Mouse (Mus musculus) forebrain, embryonic 11.5 days (tissue): ENCODE data around the gene Ms4a4b. TPM values are rescaled to one million over a fixed set of nuclear protein-coding genes. Genes with fewer than 3 reads are reported as not detected.
"Not testable (repeated sequence)": the region's sequence is repeated elsewhere in the genome, so short reads cannot be mapped to it uniquely, and the experiment has no call there.

Experiments used
- ATAC-seq: fragments of 200-750 bp; cut with Nextera tagmentation; replicated peaks from 2 replicates; pipeline ENCODE4 v1.8.0; 2017; ENCODE audit warnings: moderate TSS enrichment; ENCODE audit not compliant: low FRiP score
- DNase-seq: peaks from one replicate; pipeline ENCODE4 v3.0.0-alpha.2; 2017; ENCODE audit warnings: low spot score
- H3K27ac ChIP-seq: fragments of 300-500 bp; sonication (generic); 2 replicates; pipeline ENCODE4 v1.5.1; 2014; ENCODE audit warnings: low read depth, low read length
- H3K27me3 ChIP-seq: fragments of 300-500 bp; sonication (generic); 2 replicates; pipeline ENCODE4 v1.6.1; 2014; ENCODE audit warnings: mild to moderate bottlenecking, low read length, mixed read lengths; ENCODE audit not compliant: control insufficient read depth, insufficient read depth
- H3K36me3 ChIP-seq: fragments of 300-500 bp; sonication (generic); 2 replicates; pipeline ENCODE4 v1.6.1; 2014; ENCODE audit warnings: mild to moderate bottlenecking, low read length, moderate library complexity, mixed read lengths; ENCODE audit not compliant: control insufficient read depth, insufficient read depth
- H3K4me1 ChIP-seq: fragments of 300-500 bp; sonication (generic); replicated peaks from 2 replicates; pipeline ENCODE4 v1.6.1; 2014; ENCODE audit warnings: low read length, mixed read lengths; ENCODE audit not compliant: control insufficient read depth, insufficient read depth
- H3K4me2 ChIP-seq: fragments of 300-500 bp; sonication (generic); 2 replicates; pipeline ENCODE4 v1.6.1; 2014; ENCODE audit warnings: low read depth, mild to moderate bottlenecking, low read length, moderate library complexity, mixed read lengths; ENCODE audit not compliant: severe bottlenecking
- H3K4me3 ChIP-seq: fragments of 300-500 bp; sonication (generic); 2 replicates; pipeline ENCODE4 v1.5.1; 2014; ENCODE audit warnings: low read depth, low read length
- H3K9ac ChIP-seq: fragments of 300-500 bp; sonication (generic); 2 replicates; pipeline ENCODE4 v1.6.1; 2014; ENCODE audit warnings: low read length
- H3K9me3 ChIP-seq: fragments of 300-500 bp; sonication (generic); 2 replicates; pipeline ENCODE4 v1.6.1; 2016; ENCODE audit warnings: low read length, mixed read lengths; ENCODE audit not compliant: control insufficient read depth
- WGBS: fragments of 180-500 bp; shearing (Covaris S2); extraction: QIAGEN DNeasy Blood & Tissue Kit; methylation state at CpG from one replicate; pipeline ENCODE4 v1.1.7; 2014; 5-methylcytosine and 5-hydroxymethylcytosine counted together
- polyA plus RNA-seq: library from polyadenylated mRNA; unstranded; fragments of >200 nt; fragmentation: Nextera tagmentation; extraction: Ambion mirVana; gene quantifications from 2 replicates; pipeline ENCODE4 v1.2.1, GENCODE M21; 2014

Gene Ms4a4b
- polyA plus RNA-seq, 1 experiment from 2014 or later, result not detected

GRCm38 (mm10) chr19:11494519-11494918 lies 51.2 kb downstream of the Ms4a4b start:
- Histone ChIP-seq H3K4me1 (no peaks in the 10 kb centered on the region), H3K36me3 (no peaks in the 10 kb centered on the region), H3K9me3 (no peaks in the 10 kb centered on the region), H3K27ac (no peak overlapping the region), H3K27me3 (no peaks in the 10 kb centered on the region), H3K4me3 (no peak overlapping the region), H3K9ac (no peak overlapping the region), H3K4me2 (no peak overlapping the region)
- no peak for DNase-seq
- no peak for ATAC-seq
- WGBS, result 86% methylated on average over 3 of the region's 3 CpGs

- 82% methylated on average over 6 of the region's 6 CpGs for WGBS
- ATAC-seq (no peak), DNase-seq (no peak)
- Histone ChIP-seq H3K27ac (no peak overlapping the region), H3K36me3 (no peaks in the 10 kb centered on the region), H3K9me3 (no peaks in the 10 kb centered on the region), H3K4me3 (no peak overlapping the region), H3K9ac (no peak overlapping the region), H3K4me1 (no peaks in the 10 kb centered on the region), H3K27me3 (no peaks in the 10 kb centered on the region), H3K4me2 (no peak overlapping the region)
These were observed 53.0 kb downstream of the Ms4a4b start for GRCm38 (mm10) chr19:11496361-11496760.

DNA sequence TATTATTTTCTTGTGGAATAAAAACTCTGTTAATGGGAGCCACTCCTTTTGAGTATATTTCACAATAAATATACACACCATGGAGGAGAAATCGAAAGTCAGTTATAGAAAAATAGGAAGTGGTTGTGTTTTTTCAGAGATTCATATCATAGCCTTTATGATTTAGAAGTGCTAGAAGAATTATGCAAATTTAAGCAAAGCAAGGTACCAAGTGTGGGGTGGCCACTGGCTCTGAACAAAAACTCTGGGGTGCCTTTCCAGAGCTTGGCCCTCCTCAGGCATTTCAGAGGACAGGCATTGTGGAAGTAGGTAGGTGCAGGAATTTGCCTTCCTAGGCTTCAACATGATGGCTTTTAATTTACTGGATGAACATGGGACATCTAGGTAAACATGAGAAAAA lies 53.9 kb downstream of the Ms4a4b start:
- 85% methylated on average over 1 of the region's 1 CpGs for WGBS
- not testable (repeated sequence) for DNase-seq, H3K36me3 ChIP-seq, H3K4me2 ChIP-seq, H3K9me3 ChIP-seq, H3K4me1 ChIP-seq, H3K9ac ChIP-seq, ATAC-seq, H3K27ac ChIP-seq, H3K27me3 ChIP-seq, H3K4me3 ChIP-seq

- 95% methylated on average over 1 of the region's 1 CpGs for WGBS
- DNase-seq (no peak), ATAC-seq (no peak)
- Histone ChIP-seq H3K27me3 (no peaks in the 10 kb centered on the region), H3K27ac (no peak overlapping the region), H3K9me3 (no peaks in the 10 kb centered on the region), H3K4me3 (no peak overlapping the region), H3K9ac (no peak overlapping the region), H3K36me3 (no peaks in the 10 kb centered on the region), H3K4me2 (no peak overlapping the region), H3K4me1 (no peaks in the 10 kb centered on the region)
These were observed 57.4 kb downstream of the Ms4a4b start for GRCm38 (mm10) chr19:11500796-11501195.

DNA sequence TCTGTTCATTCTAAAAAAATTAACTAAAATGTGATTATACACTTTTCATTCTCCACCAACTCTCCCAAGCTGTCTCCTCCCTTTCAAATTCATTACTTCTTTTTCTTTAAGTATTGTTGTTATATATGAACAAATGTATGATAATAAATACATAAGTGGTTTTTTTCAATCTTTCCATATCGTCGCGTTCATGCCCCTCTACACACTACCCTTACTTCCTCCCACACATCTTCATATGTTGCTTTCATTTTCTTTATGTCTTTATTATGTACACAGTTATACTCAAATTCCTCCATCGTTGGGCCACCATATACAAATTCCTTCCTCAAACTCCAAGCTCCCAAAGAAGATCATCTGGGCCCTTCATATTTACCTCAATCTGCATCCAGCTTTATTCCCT lies 58.0 kb downstream of the Ms4a4b start:
- DNase-seq, result no peak
- H3K9ac ChIP-seq, result no peak overlapping the region
- H3K36me3 ChIP-seq, result no peaks in the 10 kb centered on the region
- H3K27me3 ChIP-seq, result no peaks in the 10 kb centered on the region
- no peak for ATAC-seq
- no peaks in the 10 kb centered on the region for H3K4me1 ChIP-seq
- no peaks in the 10 kb centered on the region for H3K9me3 ChIP-seq
- H3K27ac ChIP-seq, result no peak overlapping the region
- H3K4me2 ChIP-seq, result no peak overlapping the region
- 87% methylated on average over 4 of the region's 4 CpGs for WGBS
- H3K4me3 ChIP-seq, result no peak overlapping the region

- ATAC-seq, result no peak
- Histone ChIP-seq H3K4me3 (no peak overlapping the region), H3K36me3 (no peaks in the 10 kb centered on the region), H3K9ac (no peak overlapping the region), H3K27ac (no peak overlapping the region), H3K9me3 (no peaks in the 10 kb centered on the region), H3K4me1 (no peaks in the 10 kb centered on the region), H3K27me3 (no peaks in the 10 kb centered on the region), H3K4me2 (no peak overlapping the region)
- WGBS, result 81% methylated on average over 1 of the region's 1 CpGs
- DNase-seq, result no peak
These were observed 61.5 kb downstream of the Ms4a4b start for GRCm38 (mm10) chr19:11504857-11505256.

GRCm38 (mm10) chr19:11513458-11513857 lies 70.1 kb downstream of the Ms4a4b start:
- H3K27ac ChIP-seq, result no peak overlapping the region
- H3K4me2 ChIP-seq, result no peak overlapping the region
- no peak overlapping the region for H3K9ac ChIP-seq
- no peak for DNase-seq
- H3K4me3 ChIP-seq, result no peak overlapping the region
- H3K9me3 ChIP-seq, result no peaks in the 10 kb centered on the region
- no peak for ATAC-seq
- H3K4me1 ChIP-seq, result no peaks in the 10 kb centered on the region
- 71% methylated on average over 1 of the region's 1 CpGs for WGBS
- no peaks in the 10 kb centered on the region for H3K36me3 ChIP-seq
- no peaks in the 10 kb centered on the region for H3K27me3 ChIP-seq

DNA sequence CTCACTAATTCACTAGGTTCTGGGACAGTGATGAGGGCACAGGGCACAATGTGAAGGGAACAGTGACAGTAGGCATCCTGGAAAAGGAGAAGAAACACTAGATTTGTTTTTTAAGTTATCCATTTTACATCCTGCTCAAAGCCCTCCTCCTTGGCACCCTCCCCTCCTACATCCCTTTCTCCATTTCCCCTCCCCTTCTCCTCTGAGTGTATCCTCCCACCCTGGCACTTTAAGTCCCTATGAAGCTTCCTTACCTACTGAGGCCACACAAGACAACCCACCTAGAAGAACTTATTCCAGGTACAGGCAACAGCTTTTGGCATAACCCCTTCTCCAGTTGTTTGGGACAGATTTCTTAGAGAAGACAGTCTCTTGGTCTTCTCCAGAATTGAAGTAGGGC lies 72.9 kb downstream of the Ms4a4b start, which contains the start of gene Ms4a6b:
TSS of gene Ms4a6b (plus strand) at position 267 of the 400 bp plus-strand sequence.
- ATAC-seq, result no peak
- H3K9me3 ChIP-seq, result no peaks in the 10 kb centered on the region
- no peaks in the 10 kb centered on the region for H3K36me3 ChIP-seq
- H3K4me1 ChIP-seq, result no peaks in the 10 kb centered on the region
- H3K4me3 ChIP-seq, result no peak within 1 kb of the TSS
- H3K27me3 ChIP-seq, result no peaks in the 10 kb centered on the region
- DNase-seq, result no peak
- H3K27ac ChIP-seq, result no peak within 1 kb of the TSS
- H3K4me2 ChIP-seq, result no peak within 1 kb of the TSS
- no peak within 1 kb of the TSS for H3K9ac ChIP-seq
